Mouse (Mus musculus): ENCODE results near the gene Rhobtb3.

- TF ChIP-seq CTCF (IDR thresholded peaks at IDR 0.05; ENCODE audit: low read depth, low read length) = no peak
- TF ChIP-seq POLR2A (IDR thresholded peaks at IDR 0.05; ENCODE audit: borderline replicate concordance, low read depth, low read length) = no peak
Measured at GRCm38 (mm10) chr13:75944044-75944820, 507 bp upstream of the Rhobtb3 start.

Measured in bone marrow macrophage, adult 2 months (primary cell).